Mouse (Mus musculus) MEL (cell line): Measurements from ENCODE around the gene Pgap1. TPM values are rescaled to one million over a fixed set of nuclear protein-coding genes. Genes with fewer than 3 reads are reported as not detected.

Source experiments
- DNase-seq: peaks from one replicate; pipeline ENCODE4 v3.0.0; 2011; ENCODE audit warnings: low read depth, low spot score
- H3K27ac ChIP-seq: 2 replicates; pipeline ENCODE4 v1.5.1; 2012; ENCODE audit warnings: low read depth, mild to moderate bottlenecking, control low read depth, low read length, moderate library complexity; ENCODE audit not compliant: control insufficient read depth
- H3K27me3 ChIP-seq, 2 experiments: fragments of 150-350 bp in 1 of 2; sonication (generic) in 1 of 2; 2 replicates each; pipeline ENCODE4 v1.6.1; 2012; ENCODE audit warnings: low read length in 2 of 2, mild to moderate bottlenecking in 2 of 2, improper control_type of control experiment in 1 of 2, moderate library complexity in 1 of 2; ENCODE audit not compliant: insufficient read depth in 2 of 2, control insufficient read depth in 1 of 2
- H3K36me3 ChIP-seq, 2 experiments: 2 replicates each; pipeline ENCODE4 v1.6.1; 2012 to 2014; ENCODE audit warnings: low read length in 2 of 2, improper control_type of control experiment in 1 of 2, inconsistent platforms in 1 of 2, mild to moderate bottlenecking in 1 of 2; ENCODE audit not compliant: insufficient read depth in 2 of 2, control insufficient read depth in 1 of 2
- H3K4me1 ChIP-seq, 2 experiments: fragments of 150-350 bp in 1 of 2; sonication (generic) in 1 of 2; 2 replicates each; pipeline ENCODE4 v1.6.1; 2012; ENCODE audit warnings: low read length in 2 of 2, improper control_type of control experiment in 1 of 2, mild to moderate bottlenecking in 1 of 2; ENCODE audit not compliant: insufficient read depth in 2 of 2, control insufficient read depth in 1 of 2
- H3K4me3 ChIP-seq, 2 experiments: fragments of 150-350 bp in 1 of 2; sonication (generic) in 1 of 2; 2 replicates each; pipeline ENCODE4 v1.5.1; 2012; ENCODE audit warnings: low read depth in 2 of 2, low read length in 2 of 2, mild to moderate bottlenecking in 2 of 2, moderate library complexity in 2 of 2, control low read depth in 1 of 2, improper control_type of control experiment in 1 of 2; ENCODE audit not compliant: control insufficient read depth in 1 of 2, insufficient read depth in 1 of 2
- H3K79me2 ChIP-seq: 2 replicates; pipeline ENCODE4 v1.6.1; 2012; ENCODE audit warnings: mild to moderate bottlenecking, low read length, moderate library complexity; ENCODE audit not compliant: control insufficient read depth, poor library complexity, insufficient read depth
- H3K9ac ChIP-seq: 2 replicates; pipeline ENCODE4 v1.6.1; 2012; ENCODE audit warnings: low read depth, mild to moderate bottlenecking, control low read depth, low read length, moderate library complexity; ENCODE audit not compliant: control insufficient read depth, poor library complexity, severe bottlenecking
- H3K9me3 ChIP-seq: fragments of 150-350 bp; sonication (generic); replicated peaks from 2 replicates; pipeline ENCODE4 v1.6.1; 2012; ENCODE audit warnings: mild to moderate bottlenecking, low read length, improper control_type of control experiment, moderate library complexity; ENCODE audit not compliant: insufficient read depth
- BHLHE40 ChIP-seq: IDR thresholded peaks from 2 replicates; pipeline ENCODE4 v1.6.1; 2012; ENCODE audit warnings: low read depth, mild to moderate bottlenecking, inconsistent platforms, low read length, improper control_type of control experiment, borderline replicate concordance
- CHD2 ChIP-seq: IDR thresholded peaks from 2 replicates; pipeline ENCODE4 v1.6.1; 2011; ENCODE audit warnings: low read length, improper control_type of control experiment
- E2F4 ChIP-seq: IDR thresholded peaks from 2 replicates; pipeline ENCODE4 v1.6.1; 2011; ENCODE audit warnings: low read depth, low read length, improper control_type of control experiment, borderline replicate concordance
- ELF1 ChIP-seq: IDR thresholded peaks from 2 replicates; pipeline ENCODE4 v1.6.1; 2014; ENCODE audit warnings: low read depth, mild to moderate bottlenecking, inconsistent platforms, low read length, improper control_type of control experiment, moderate library complexity
- EP300 ChIP-seq, 2 experiments: IDR thresholded peaks; 2 replicates each; pipeline ENCODE4 v1.6.1; 2011; ENCODE audit warnings: improper control_type of control experiment in 2 of 2, low read length in 2 of 2, low read depth in 1 of 2, mild to moderate bottlenecking in 1 of 2
- ETS1 ChIP-seq: IDR thresholded peaks from 2 replicates; pipeline ENCODE4 v1.6.1; 2012; ENCODE audit warnings: low read depth, mild to moderate bottlenecking, inconsistent platforms, low read length, improper control_type of control experiment, moderate library complexity
- KAT2A ChIP-seq: conservative IDR thresholded peaks from 2 replicates; pipeline ENCODE4 v1.6.1; 2012; ENCODE audit warnings: low read depth, low read length, improper control_type of control experiment, inconsistent platforms
- MAFK ChIP-seq: IDR thresholded peaks from 2 replicates; pipeline ENCODE4 v1.6.1; 2011; ENCODE audit warnings: low read depth, mild to moderate bottlenecking, low read length, improper control_type of control experiment, borderline replicate concordance
- MAZ ChIP-seq: IDR thresholded peaks from 2 replicates; pipeline ENCODE4 v1.6.1; 2012; ENCODE audit warnings: low read depth, mild to moderate bottlenecking, inconsistent platforms, low read length, improper control_type of control experiment
- MEF2A ChIP-seq: IDR thresholded peaks from 2 replicates; pipeline ENCODE4 v1.6.1; 2014; ENCODE audit warnings: low read depth, mild to moderate bottlenecking, inconsistent platforms, low read length, improper control_type of control experiment; ENCODE audit not compliant: poor library complexity, insufficient replicate concordance, severe bottlenecking; ENCODE audit errors: extremely low read depth
- NELFE ChIP-seq: IDR thresholded peaks from 2 replicates; pipeline ENCODE4 v1.6.1; 2011; ENCODE audit warnings: low read depth, low read length, improper control_type of control experiment
- NRF1 ChIP-seq: IDR thresholded peaks from 2 replicates; pipeline ENCODE4 v1.6.1; 2014; ENCODE audit warnings: low read depth, mild to moderate bottlenecking, inconsistent platforms, low read length, improper control_type of control experiment, moderate library complexity; ENCODE audit not compliant: poor library complexity, insufficient read depth, severe bottlenecking
- POLR2AphosphoS5 ChIP-seq: IDR thresholded peaks from 2 replicates; pipeline ENCODE4 v1.6.1; 2012; ENCODE audit warnings: low read depth, borderline replicate concordance, mild to moderate bottlenecking, inconsistent platforms, low read length, moderate library complexity, mixed read lengths
- TAL1 ChIP-seq: IDR thresholded peaks from 2 replicates; pipeline ENCODE4 v1.6.1; 2012; ENCODE audit warnings: mild to moderate bottlenecking, inconsistent platforms, low read length, moderate library complexity, mixed read lengths
- TCF12 ChIP-seq: IDR thresholded peaks from 2 replicates; pipeline ENCODE4 v1.6.1; 2014; ENCODE audit warnings: low read depth, mild to moderate bottlenecking, inconsistent platforms, low read length, improper control_type of control experiment, moderate library complexity
- UBTF ChIP-seq: IDR thresholded peaks from 2 replicates; pipeline ENCODE4 v1.6.1; 2012; ENCODE audit warnings: low read depth, mild to moderate bottlenecking, inconsistent platforms, low read length, improper control_type of control experiment, moderate library complexity, borderline replicate concordance; ENCODE audit not compliant: insufficient read depth
- USF2 ChIP-seq, 2 experiments: IDR thresholded peaks; 2 replicates each; pipeline ENCODE4 v1.6.1; 2011 to 2012; ENCODE audit warnings: improper control_type of control experiment in 2 of 2, low read length in 2 of 2, borderline replicate concordance in 1 of 2, inconsistent platforms in 1 of 2, low read depth in 1 of 2, mild to moderate bottlenecking in 1 of 2; ENCODE audit not compliant: insufficient read depth in 1 of 2
- ZKSCAN1 ChIP-seq: IDR thresholded peaks from 2 replicates; pipeline ENCODE4 v1.6.1; 2012; ENCODE audit warnings: low read depth, mild to moderate bottlenecking, inconsistent platforms, low read length, improper control_type of control experiment, moderate library complexity
- ZMIZ1 ChIP-seq: IDR thresholded peaks from 2 replicates; pipeline ENCODE4 v1.6.1; 2012; ENCODE audit warnings: low read depth, mild to moderate bottlenecking, inconsistent platforms, low read length, improper control_type of control experiment, moderate library complexity
- ZNF384 ChIP-seq: IDR thresholded peaks from 2 replicates; pipeline ENCODE4 v1.6.1; 2012; ENCODE audit warnings: low read depth, mild to moderate bottlenecking, inconsistent platforms, low read length, improper control_type of control experiment
- polyA plus RNA-seq, 2 experiments: library from polyadenylated mRNA; stranded (reverse) in 1 of 2; unstranded in 1 of 2; fragments of >175 nt in 1 of 2; fragments of >200 nt in 1 of 2; gene quantifications; 2 replicates each; pipeline versions ENCODE4 v1.2.1 to v1.2.4; 2012; ENCODE audit warnings: low replicate concordance in 2 of 2, low read depth in 1 of 2; ENCODE audit not compliant: insufficient read length in 2 of 2, insufficient read depth in 1 of 2, missing spikeins in 1 of 2
- total RNA-seq: library from RNA; depleted of rRNA; stranded (reverse); fragments of 300-350 nt; gene quantifications from 2 replicates; pipeline ENCODE4 v1.2.3, GENCODE M21; 2012

Pgap1 gene
- total and polyA plus RNA-seq, 3 experiments = not detected

DNA sequence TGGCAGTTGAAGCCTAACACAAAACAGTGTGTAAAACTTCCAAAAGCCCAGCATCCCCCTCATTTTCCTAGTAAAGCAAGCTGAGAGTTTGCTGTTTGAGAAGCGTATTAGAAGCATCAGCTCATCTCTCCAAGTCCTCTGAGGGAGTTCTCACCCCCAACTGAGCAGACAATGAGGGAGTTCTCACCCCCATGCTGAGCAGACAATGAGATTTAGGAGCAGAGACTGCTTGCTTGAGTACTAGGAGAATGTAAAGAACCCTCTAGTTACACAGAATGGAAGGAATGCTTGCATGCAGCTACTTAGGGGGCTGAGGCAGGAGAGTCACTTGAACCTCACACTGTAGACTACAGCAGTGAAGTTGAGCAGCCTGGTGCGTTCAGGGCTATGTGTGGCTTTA is 59.0 kb downstream of the Pgap1 start:
- Histone ChIP-seq H3K79me2 (no peaks in the 10 kb centered on the region), H3K36me3 (no peaks in the 10 kb centered on the region), H3K27ac (no peak overlapping the region), H3K27me3 (no peaks in the 10 kb centered on the region), H3K9ac (no peak overlapping the region), H3K9me3 (no peaks in the 10 kb centered on the region), H3K4me3 (no peak overlapping the region), H3K4me1 (no peaks in the 10 kb centered on the region)
- TF ChIP-seq ETS1 (no peak), ZMIZ1 (no peak), CHD2 (no peak), KAT2A (no peak), MAZ (no peak), USF2 (IDR thresholded peaks at IDR 0.05; ENCODE audit: borderline replicate concordance in 1 of 2, insufficient read depth in 1 of 2, low read depth in 1 of 2, low read length in 2 of 2) (no peak), EP300 (IDR thresholded peaks at IDR 0.05; ENCODE audit: low read depth in 1 of 2, low read length in 2 of 2) (no peak), BHLHE40 (no peak), NELFE (no peak), ELF1 (no peak), TAL1 (no peak), ZKSCAN1 (no peak), POLR2AphosphoS5 (no peak)
- DNase-seq = no peak

DNA sequence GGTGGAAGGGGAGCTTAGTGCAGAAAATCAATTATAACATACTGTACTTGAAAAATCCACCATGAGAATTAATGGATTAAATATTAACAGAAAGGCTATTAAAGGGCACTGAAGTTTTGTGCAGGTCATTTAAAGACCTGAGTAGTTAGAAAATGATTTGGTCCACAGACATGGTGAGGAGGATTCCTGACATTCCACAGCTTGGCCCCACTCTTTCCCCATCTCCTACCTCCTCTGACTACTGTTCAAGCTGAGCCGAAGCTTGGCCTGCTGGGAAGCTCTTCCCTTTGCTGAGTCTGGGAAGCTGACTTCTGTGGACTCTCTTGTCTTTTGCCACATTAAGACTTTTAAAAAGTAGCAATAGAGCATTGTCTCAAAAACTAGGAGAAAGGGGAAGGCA is 61.2 kb downstream of the Pgap1 start:
- H3K79me2 ChIP-seq = no peaks in the 10 kb centered on the region
- H3K9ac ChIP-seq = no peak overlapping the region
- no peak overlapping the region for H3K4me3 ChIP-seq
- H3K4me1 ChIP-seq = no peaks in the 10 kb centered on the region
- no peaks in the 10 kb centered on the region for H3K36me3 ChIP-seq
- no peak for TF ChIP-seq E2F4
- no peak for TF ChIP-seq ELF1
- TF ChIP-seq UBTF = no peak
- TF ChIP-seq ZNF384 = no peak
- TF ChIP-seq MAFK = no peak
- TF ChIP-seq NRF1 = no peak
- TF ChIP-seq TCF12 = no peak
- no peak for TF ChIP-seq MEF2A
- H3K27ac ChIP-seq = no peak overlapping the region
- DNase-seq = no peak
- H3K27me3 ChIP-seq = no peaks in the 10 kb centered on the region
- no peaks in the 10 kb centered on the region for H3K9me3 ChIP-seq
